Mouse (Mus musculus): ENCODE measurements at regions not wholly inside any gene's neighbourhood (a gene's known extent, or its start where the extent isn't known, plus 50 kb on each side); places are given as distances from the start of the nearest gene placed in this dataset.

- DNase-seq (ENCODE audit: low spot score in 2 of 2) = no peak
Observed at GRCm38 (mm10) chr15:96775129-96775528, 75.6 kb upstream of the Slc38a2 start.

- DNase-seq (ENCODE audit: low spot score in 2 of 2) = no peak
Observed at GRCm38 (mm10) chr15:96774664-96775063, 75.1 kb upstream of the Slc38a2 start.

- DNase-seq (ENCODE audit: low spot score in 2 of 2) = no peak
Observed at GRCm38 (mm10) chr15:96773656-96774055, 74.1 kb upstream of the Slc38a2 start.

- DNase-seq (ENCODE audit: low spot score in 2 of 2) = peak; percentile 40
Observed at GRCm38 (mm10) chr15:96772701-96773100, 73.2 kb upstream of the Slc38a2 start.

- DNase-seq (ENCODE audit: low spot score in 2 of 2) = no peak
Observed at GRCm38 (mm10) chr15:96770786-96771185, 71.3 kb upstream of the Slc38a2 start.

GRCm38 (mm10) chr15:96770299-96770698 is 70.8 kb upstream of the Slc38a2 start:
- DNase-seq (ENCODE audit: low spot score in 2 of 2) = no peak

- no peak for DNase-seq (ENCODE audit: low spot score in 2 of 2)
Observed at GRCm38 (mm10) chr15:96769751-96770150, 70.2 kb upstream of the Slc38a2 start.

- no peak for DNase-seq (ENCODE audit: low spot score in 2 of 2)
Observed at GRCm38 (mm10) chr15:96768301-96768993, 68.9 kb upstream of the Slc38a2 start.

- DNase-seq (ENCODE audit: low spot score in 2 of 2) = no peak
Observed at GRCm38 (mm10) chr15:96767188-96767587, 67.7 kb upstream of the Slc38a2 start.

GRCm38 (mm10) chr15:96766238-96766637 is 66.7 kb upstream of the Slc38a2 start:
- no peak for DNase-seq (ENCODE audit: low spot score in 2 of 2)

- no peak for DNase-seq (ENCODE audit: low spot score in 2 of 2)
Observed at GRCm38 (mm10) chr15:96763611-96764010, 64.1 kb upstream of the Slc38a2 start.

GRCm38 (mm10) chr15:96759078-96759995 is 59.8 kb upstream of the Slc38a2 start:
- DNase-seq (ENCODE audit: low spot score in 2 of 2) = no peak

- no peak for DNase-seq (ENCODE audit: low spot score in 2 of 2)
Observed at GRCm38 (mm10) chr15:96757446-96758198, 58.1 kb upstream of the Slc38a2 start.

- no peak for DNase-seq (ENCODE audit: low spot score in 2 of 2)
Observed at GRCm38 (mm10) chr15:96756456-96756855, 56.9 kb upstream of the Slc38a2 start.

GRCm38 (mm10) chr15:96755951-96756350 is 56.4 kb upstream of the Slc38a2 start:
- DNase-seq (ENCODE audit: low spot score in 2 of 2) = no peak

GRCm38 (mm10) chr15:96755322-96755942 is 55.9 kb upstream of the Slc38a2 start:
- DNase-seq (ENCODE audit: low spot score in 2 of 2) = no peak

GRCm38 (mm10) chr15:96754079-96754478 is 54.5 kb upstream of the Slc38a2 start:
- no peak for DNase-seq (ENCODE audit: low spot score in 2 of 2)

- no peak for DNase-seq (ENCODE audit: low spot score in 2 of 2)
Observed at GRCm38 (mm10) chr15:96752719-96753118, 53.2 kb upstream of the Slc38a2 start.

- DNase-seq (ENCODE audit: low spot score in 2 of 2) = no peak
Observed at GRCm38 (mm10) chr15:96752062-96752358, 52.5 kb upstream of the Slc38a2 start.

- no peak for DNase-seq (ENCODE audit: low spot score in 2 of 2)
Observed at GRCm38 (mm10) chr15:96751243-96752061, 51.9 kb upstream of the Slc38a2 start.

Data from gastrocnemius, adult 8-10 months (tissue).